Mouse (Mus musculus) MEL (cell line): ENCODE measurements around the gene Majin. TPM values are rescaled to one million over a fixed set of nuclear protein-coding genes. Genes with fewer than 3 reads are reported as not detected.

Experiments used
- DNase-seq: peaks from one replicate; pipeline ENCODE4 v3.0.0; 2011; ENCODE audit warnings: low read depth, low spot score
- H3K27ac ChIP-seq: 2 replicates; pipeline ENCODE4 v1.5.1; 2012; ENCODE audit warnings: low read depth, mild to moderate bottlenecking, control low read depth, low read length, moderate library complexity; ENCODE audit not compliant: control insufficient read depth
- H3K27me3 ChIP-seq, 2 experiments: fragments of 150-350 bp in 1 of 2; sonication (generic) in 1 of 2; 2 replicates each; pipeline ENCODE4 v1.6.1; 2012; ENCODE audit warnings: low read length in 2 of 2, mild to moderate bottlenecking in 2 of 2, improper control_type of control experiment in 1 of 2, moderate library complexity in 1 of 2; ENCODE audit not compliant: insufficient read depth in 2 of 2, control insufficient read depth in 1 of 2
- H3K36me3 ChIP-seq, 2 experiments: 2 replicates each; pipeline ENCODE4 v1.6.1; 2012 to 2014; ENCODE audit warnings: low read length in 2 of 2, improper control_type of control experiment in 1 of 2, inconsistent platforms in 1 of 2, mild to moderate bottlenecking in 1 of 2; ENCODE audit not compliant: insufficient read depth in 2 of 2, control insufficient read depth in 1 of 2
- H3K4me1 ChIP-seq, 2 experiments: fragments of 150-350 bp in 1 of 2; sonication (generic) in 1 of 2; 2 replicates each; pipeline ENCODE4 v1.6.1; 2012; ENCODE audit warnings: low read length in 2 of 2, improper control_type of control experiment in 1 of 2, mild to moderate bottlenecking in 1 of 2; ENCODE audit not compliant: insufficient read depth in 2 of 2, control insufficient read depth in 1 of 2
- H3K4me3 ChIP-seq, 2 experiments: fragments of 150-350 bp in 1 of 2; sonication (generic) in 1 of 2; 2 replicates each; pipeline ENCODE4 v1.5.1; 2012; ENCODE audit warnings: low read depth in 2 of 2, low read length in 2 of 2, mild to moderate bottlenecking in 2 of 2, moderate library complexity in 2 of 2, control low read depth in 1 of 2, improper control_type of control experiment in 1 of 2; ENCODE audit not compliant: control insufficient read depth in 1 of 2, insufficient read depth in 1 of 2
- H3K79me2 ChIP-seq: 2 replicates; pipeline ENCODE4 v1.6.1; 2012; ENCODE audit warnings: mild to moderate bottlenecking, low read length, moderate library complexity; ENCODE audit not compliant: control insufficient read depth, poor library complexity, insufficient read depth
- H3K9ac ChIP-seq: 2 replicates; pipeline ENCODE4 v1.6.1; 2012; ENCODE audit warnings: low read depth, mild to moderate bottlenecking, control low read depth, low read length, moderate library complexity; ENCODE audit not compliant: control insufficient read depth, poor library complexity, severe bottlenecking
- H3K9me3 ChIP-seq: fragments of 150-350 bp; sonication (generic); replicated peaks from 2 replicates; pipeline ENCODE4 v1.6.1; 2012; ENCODE audit warnings: mild to moderate bottlenecking, low read length, improper control_type of control experiment, moderate library complexity; ENCODE audit not compliant: insufficient read depth
- BHLHE40 ChIP-seq: IDR thresholded peaks from 2 replicates; pipeline ENCODE4 v1.6.1; 2012; ENCODE audit warnings: low read depth, mild to moderate bottlenecking, inconsistent platforms, low read length, improper control_type of control experiment, borderline replicate concordance
- CHD1 ChIP-seq: IDR thresholded peaks from 2 replicates; pipeline ENCODE4 v1.6.1; 2012; ENCODE audit warnings: low read depth, mild to moderate bottlenecking, inconsistent platforms, low read length, improper control_type of control experiment
- CHD2 ChIP-seq: IDR thresholded peaks from 2 replicates; pipeline ENCODE4 v1.6.1; 2011; ENCODE audit warnings: low read length, improper control_type of control experiment
- CTCF ChIP-seq, 3 experiments: IDR thresholded peaks in 2 of 3; conservative IDR thresholded peaks in 1 of 3; 2 replicates each; pipeline ENCODE4 v1.5.1; 2011 to 2012; ENCODE audit warnings: low read length in 3 of 3, low read depth in 2 of 3, mild to moderate bottlenecking in 2 of 3, improper control_type of control experiment in 1 of 3, inconsistent platforms in 1 of 3, mixed read lengths in 1 of 3, moderate library complexity in 1 of 3; ENCODE audit not compliant: control insufficient read depth in 1 of 3, insufficient read depth in 1 of 3, poor library complexity in 1 of 3, severe bottlenecking in 1 of 3
- E2F4 ChIP-seq: IDR thresholded peaks from 2 replicates; pipeline ENCODE4 v1.6.1; 2011; ENCODE audit warnings: low read depth, low read length, improper control_type of control experiment, borderline replicate concordance
- ELF1 ChIP-seq: IDR thresholded peaks from 2 replicates; pipeline ENCODE4 v1.6.1; 2014; ENCODE audit warnings: low read depth, mild to moderate bottlenecking, inconsistent platforms, low read length, improper control_type of control experiment, moderate library complexity
- EP300 ChIP-seq, 2 experiments: IDR thresholded peaks; 2 replicates each; pipeline ENCODE4 v1.6.1; 2011; ENCODE audit warnings: improper control_type of control experiment in 2 of 2, low read length in 2 of 2, low read depth in 1 of 2, mild to moderate bottlenecking in 1 of 2
- ETS1 ChIP-seq: IDR thresholded peaks from 2 replicates; pipeline ENCODE4 v1.6.1; 2012; ENCODE audit warnings: low read depth, mild to moderate bottlenecking, inconsistent platforms, low read length, improper control_type of control experiment, moderate library complexity
- GABPA ChIP-seq: IDR thresholded peaks from 2 replicates; pipeline ENCODE4 v1.6.1; 2012; ENCODE audit warnings: low read depth, mild to moderate bottlenecking, inconsistent platforms, low read length, improper control_type of control experiment, moderate library complexity
- GATA1 ChIP-seq: IDR thresholded peaks from 2 replicates; pipeline ENCODE4 v1.6.1; 2011; ENCODE audit warnings: low read depth, low read length, improper control_type of control experiment
- HCFC1 ChIP-seq: IDR thresholded peaks from 2 replicates; pipeline ENCODE4 v1.6.1; 2012; ENCODE audit warnings: low read depth, mild to moderate bottlenecking, inconsistent platforms, low read length, improper control_type of control experiment, moderate library complexity
- JUND ChIP-seq: IDR thresholded peaks from 2 replicates; pipeline ENCODE4 v1.6.1; 2011; ENCODE audit warnings: low read depth, mild to moderate bottlenecking, improper control_type of control experiment, low read length
- KAT2A ChIP-seq: conservative IDR thresholded peaks from 2 replicates; pipeline ENCODE4 v1.6.1; 2012; ENCODE audit warnings: low read depth, low read length, improper control_type of control experiment, inconsistent platforms
- MAFK ChIP-seq: IDR thresholded peaks from 2 replicates; pipeline ENCODE4 v1.6.1; 2011; ENCODE audit warnings: low read depth, mild to moderate bottlenecking, low read length, improper control_type of control experiment, borderline replicate concordance
- MAX ChIP-seq: IDR thresholded peaks from 2 replicates; pipeline ENCODE4 v1.6.1; 2011; ENCODE audit warnings: low read length, improper control_type of control experiment
- MEF2A ChIP-seq: IDR thresholded peaks from 2 replicates; pipeline ENCODE4 v1.6.1; 2014; ENCODE audit warnings: low read depth, mild to moderate bottlenecking, inconsistent platforms, low read length, improper control_type of control experiment; ENCODE audit not compliant: poor library complexity, insufficient replicate concordance, severe bottlenecking; ENCODE audit errors: extremely low read depth
- MXI1 ChIP-seq: IDR thresholded peaks from 2 replicates; pipeline ENCODE4 v1.6.1; 2011; ENCODE audit warnings: mild to moderate bottlenecking, low read depth, low read length, improper control_type of control experiment
- MYB ChIP-seq: IDR thresholded peaks from 2 replicates; pipeline ENCODE4 v1.6.1; 2011; ENCODE audit warnings: mild to moderate bottlenecking, low read depth, low read length, improper control_type of control experiment
- MYC ChIP-seq: IDR thresholded peaks from 2 replicates; pipeline ENCODE4 v1.6.1; 2011; ENCODE audit warnings: low read depth, mild to moderate bottlenecking, low read length, improper control_type of control experiment, moderate library complexity
- NELFE ChIP-seq: IDR thresholded peaks from 2 replicates; pipeline ENCODE4 v1.6.1; 2011; ENCODE audit warnings: low read depth, low read length, improper control_type of control experiment
- NRF1 ChIP-seq: IDR thresholded peaks from 2 replicates; pipeline ENCODE4 v1.6.1; 2014; ENCODE audit warnings: low read depth, mild to moderate bottlenecking, inconsistent platforms, low read length, improper control_type of control experiment, moderate library complexity; ENCODE audit not compliant: poor library complexity, insufficient read depth, severe bottlenecking
- POLR2A ChIP-seq, 2 experiments: IDR thresholded peaks; 2 replicates each; pipeline ENCODE4 v1.6.1; 2011 to 2012; ENCODE audit warnings: low read length in 2 of 2, mild to moderate bottlenecking in 2 of 2, control low read depth in 1 of 2, improper control_type of control experiment in 1 of 2, low read depth in 1 of 2, moderate library complexity in 1 of 2; ENCODE audit not compliant: control insufficient read depth in 1 of 2, insufficient read depth in 1 of 2, poor library complexity in 1 of 2
- POLR2AphosphoS2 ChIP-seq: IDR thresholded peaks from 2 replicates; pipeline ENCODE4 v1.6.1; 2011; ENCODE audit warnings: low read length, improper control_type of control experiment
- POLR2AphosphoS5 ChIP-seq: IDR thresholded peaks from 2 replicates; pipeline ENCODE4 v1.6.1; 2012; ENCODE audit warnings: low read depth, borderline replicate concordance, mild to moderate bottlenecking, inconsistent platforms, low read length, moderate library complexity, mixed read lengths
- RAD21 ChIP-seq: IDR thresholded peaks from 2 replicates; pipeline ENCODE4 v1.6.1; 2011; ENCODE audit warnings: mild to moderate bottlenecking, low read depth, low read length, improper control_type of control experiment
- RCOR1 ChIP-seq: IDR thresholded peaks from 2 replicates; pipeline ENCODE4 v1.6.1; 2012; ENCODE audit warnings: low read depth, mild to moderate bottlenecking, inconsistent platforms, low read length, improper control_type of control experiment
- SIN3A ChIP-seq: IDR thresholded peaks from 2 replicates; pipeline ENCODE4 v1.6.1; 2012; ENCODE audit warnings: low read length, improper control_type of control experiment, inconsistent platforms
- SMC3 ChIP-seq: IDR thresholded peaks from 2 replicates; pipeline ENCODE4 v1.6.1; 2011; ENCODE audit warnings: low read depth, low read length, improper control_type of control experiment
- TAL1 ChIP-seq: IDR thresholded peaks from 2 replicates; pipeline ENCODE4 v1.6.1; 2012; ENCODE audit warnings: mild to moderate bottlenecking, inconsistent platforms, low read length, moderate library complexity, mixed read lengths
- TBP ChIP-seq: IDR thresholded peaks from 2 replicates; pipeline ENCODE4 v1.8.0; 2011; ENCODE audit warnings: low read depth, low read length, improper control_type of control experiment
- TCF12 ChIP-seq: IDR thresholded peaks from 2 replicates; pipeline ENCODE4 v1.6.1; 2014; ENCODE audit warnings: low read depth, mild to moderate bottlenecking, inconsistent platforms, low read length, improper control_type of control experiment, moderate library complexity
- UBTF ChIP-seq: IDR thresholded peaks from 2 replicates; pipeline ENCODE4 v1.6.1; 2012; ENCODE audit warnings: low read depth, mild to moderate bottlenecking, inconsistent platforms, low read length, improper control_type of control experiment, moderate library complexity, borderline replicate concordance; ENCODE audit not compliant: insufficient read depth
- USF1 ChIP-seq: IDR thresholded peaks from 2 replicates; pipeline ENCODE4 v1.6.1; 2014; ENCODE audit warnings: low read depth, mild to moderate bottlenecking, inconsistent platforms, low read length, improper control_type of control experiment, moderate library complexity
- USF2 ChIP-seq, 2 experiments: IDR thresholded peaks; 2 replicates each; pipeline ENCODE4 v1.6.1; 2011 to 2012; ENCODE audit warnings: improper control_type of control experiment in 2 of 2, low read length in 2 of 2, borderline replicate concordance in 1 of 2, inconsistent platforms in 1 of 2, low read depth in 1 of 2, mild to moderate bottlenecking in 1 of 2; ENCODE audit not compliant: insufficient read depth in 1 of 2
- ZC3H11A ChIP-seq: IDR thresholded peaks from 2 replicates; pipeline ENCODE4 v1.6.1; 2012; ENCODE audit warnings: low read depth, mild to moderate bottlenecking, inconsistent platforms, low read length, improper control_type of control experiment
- ZKSCAN1 ChIP-seq: IDR thresholded peaks from 2 replicates; pipeline ENCODE4 v1.6.1; 2012; ENCODE audit warnings: low read depth, mild to moderate bottlenecking, inconsistent platforms, low read length, improper control_type of control experiment, moderate library complexity
- ZMIZ1 ChIP-seq: IDR thresholded peaks from 2 replicates; pipeline ENCODE4 v1.6.1; 2012; ENCODE audit warnings: low read depth, mild to moderate bottlenecking, inconsistent platforms, low read length, improper control_type of control experiment, moderate library complexity
- polyA plus RNA-seq, 2 experiments: library from polyadenylated mRNA; stranded (reverse) in 1 of 2; unstranded in 1 of 2; fragments of >175 nt in 1 of 2; fragments of >200 nt in 1 of 2; gene quantifications; 2 replicates each; pipeline versions ENCODE4 v1.2.1 to v1.2.4; 2012; ENCODE audit warnings: low replicate concordance in 2 of 2, low read depth in 1 of 2; ENCODE audit not compliant: insufficient read length in 2 of 2, insufficient read depth in 1 of 2, missing spikeins in 1 of 2
- total RNA-seq: library from RNA; depleted of rRNA; stranded (reverse); fragments of 300-350 nt; gene quantifications from 2 replicates; pipeline ENCODE4 v1.2.3, GENCODE M21; 2012

Majin gene
- total and polyA plus RNA-seq, 3 experiments, result not detected

DNA sequence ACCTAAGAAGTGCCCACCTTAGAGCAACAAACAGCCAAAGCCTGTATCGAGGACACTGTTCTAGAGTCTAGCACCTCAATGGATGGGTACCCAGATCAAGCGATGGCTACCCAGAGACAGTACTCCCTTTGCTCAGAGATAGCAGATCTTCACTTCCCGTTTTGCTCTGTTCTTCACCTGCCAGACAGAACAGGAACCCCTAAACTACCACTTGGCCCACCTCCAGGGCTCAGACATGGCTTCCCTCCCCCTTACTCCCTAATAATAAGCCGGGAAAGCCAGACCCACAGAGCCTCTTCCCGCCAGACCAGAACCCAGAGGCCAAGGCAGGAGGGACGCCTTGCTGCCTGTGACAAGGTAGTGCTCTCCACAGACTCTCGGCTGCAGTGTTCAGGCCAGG, 52.7 kb downstream of the Majin start:
- H3K9me3 ChIP-seq, result no peaks in the 10 kb centered on the region
- peak overlapping the region; percentile 67 for H3K9ac ChIP-seq
- H3K27ac ChIP-seq, result peak overlapping the region; percentile 59
- peaks cover 7% of the 10 kb centered on the region for H3K79me2 ChIP-seq
- TF ChIP-seq JUND, result no peak
- TF ChIP-seq POLR2A (IDR thresholded peaks at IDR 0.05; ENCODE audit: control insufficient read depth in 1 of 2, insufficient read depth in 1 of 2, low read depth in 1 of 2, low read length in 2 of 2, poor library complexity in 1 of 2), result no peak
- TF ChIP-seq ETS1, result peak; percentile 56; the same call in 1 of the 2 replicates
- no peak for TF ChIP-seq ELF1
- no peak for TF ChIP-seq MYC
- no peak for TF ChIP-seq CTCF (IDR thresholded peaks at IDR 0.05 in 2 of 3, conservative IDR thresholded peaks at IDR 0.05 in 1 of 3; ENCODE audit: control insufficient read depth in 1 of 3, insufficient read depth in 1 of 3, low read depth in 2 of 3, low read length in 3 of 3, poor library complexity in 1 of 3, severe bottlenecking in 1 of 3)
- TF ChIP-seq MXI1, result 0 out of 2 replicates have a peak, but pooled peaks have one; percentile 2
- TF ChIP-seq MYB, result no peak
- TF ChIP-seq RAD21, result no peak
- no peak for TF ChIP-seq SMC3
- no peak for TF ChIP-seq SIN3A
- no peak for TF ChIP-seq MEF2A
- TF ChIP-seq HCFC1, result no peak; the same call in 1 of the 2 replicates
- no peak for TF ChIP-seq KAT2A
- no peak for TF ChIP-seq USF1
- no peak for TF ChIP-seq USF2 (IDR thresholded peaks at IDR 0.05; ENCODE audit: borderline replicate concordance in 1 of 2, insufficient read depth in 1 of 2, low read depth in 1 of 2, low read length in 2 of 2)
- no peak for TF ChIP-seq CHD1
- no peak for TF ChIP-seq CHD2
- TF ChIP-seq POLR2AphosphoS5, result no peak
- TF ChIP-seq TBP, result no peak
- TF ChIP-seq ZKSCAN1, result no peak
- no peak for TF ChIP-seq TCF12
- TF ChIP-seq RCOR1, result no peak
- TF ChIP-seq E2F4, result no peak
- peak; percentile 10; the same call in 1 of the 2 replicates for TF ChIP-seq TAL1
- no peak for TF ChIP-seq UBTF
- TF ChIP-seq POLR2AphosphoS2, result no peak
- no peak for TF ChIP-seq GABPA
- TF ChIP-seq NELFE, result no peak
- no peak for TF ChIP-seq BHLHE40
- TF ChIP-seq EP300 (IDR thresholded peaks at IDR 0.05; ENCODE audit: low read depth in 1 of 2, low read length in 2 of 2), result peak in 1 of 2 experiments; percentile 27; a peak in 1 of 4 replicates
- TF ChIP-seq NRF1, result no peak
- TF ChIP-seq MAFK, result no peak
- TF ChIP-seq MAX, result no peak
- TF ChIP-seq ZC3H11A, result no peak
- TF ChIP-seq GATA1, result peak; percentile 56; the same call in 1 of the 2 replicates
- TF ChIP-seq ZMIZ1, result no peak
- H3K27me3 ChIP-seq, result no peaks in the 10 kb centered on the region
- peaks cover 0 to 37% of the 10 kb centered on the region in 2 experiments; a peak in 2 of 4 replicates for H3K36me3 ChIP-seq
- DNase-seq, result peak; percentile 82
- H3K4me3 ChIP-seq, result peak overlapping the region in 1 of 2 experiments; percentile 85; a peak in 2 of 4 replicates
- H3K4me1 ChIP-seq, result peaks cover 6 to 45% of the 10 kb centered on the region in 2 experiments
